Mouse (Mus musculus) C2C12 (cell line): ENCODE data around the gene Hist1h4j. TPM values are rescaled to one million over a fixed set of nuclear protein-coding genes. Genes with fewer than 3 reads are reported as not detected.
"Not testable (repeated sequence)": the region's sequence is repeated elsewhere in the genome, so short reads cannot be mapped to it uniquely, and the experiment has no call there.

Experiments
- H3K27me3 ChIP-seq: one replicate; pipeline ENCODE4 v1.6.1; 2011; ENCODE audit not compliant: control insufficient read depth, insufficient read depth, insufficient read length
- H3K36me3 ChIP-seq: one replicate; pipeline ENCODE4 v1.6.1; 2011; ENCODE audit not compliant: control insufficient read depth, insufficient read depth
- H3K4me3 ChIP-seq: one replicate; pipeline ENCODE4 v1.5.1; 2011; ENCODE audit warnings: mild to moderate bottlenecking, control low read depth; ENCODE audit not compliant: poor library complexity, insufficient read depth, severe bottlenecking
- H3K79me2 ChIP-seq: one replicate; pipeline ENCODE4 v1.6.1; 2011; ENCODE audit not compliant: control insufficient read depth, insufficient read depth
- H3K79me3 ChIP-seq: one replicate; pipeline ENCODE4 v1.6.1; 2011; ENCODE audit warnings: low read depth, control low read depth
- H3ac ChIP-seq: one replicate; pipeline ENCODE3; 2011; ENCODE audit warnings: low read depth; ENCODE audit not compliant: control insufficient read depth, insufficient read length
- CEBPB ChIP-seq: IDR thresholded peaks from one replicate; pipeline ENCODE4 v1.6.1; 2011; ENCODE audit warnings: low read depth, mild to moderate bottlenecking, control low read depth, moderate library complexity
- CTCF ChIP-seq: IDR thresholded peaks from one replicate; pipeline ENCODE4 v1.5.1; 2011; ENCODE audit not compliant: control insufficient read depth, insufficient read depth, insufficient read length
- FOSL1 ChIP-seq: IDR thresholded peaks from one replicate; pipeline ENCODE4 v1.8.0; 2011; ENCODE audit warnings: mild to moderate bottlenecking, low read length; ENCODE audit not compliant: poor library complexity, insufficient read depth, severe bottlenecking
- MAX ChIP-seq: IDR thresholded peaks from one replicate; pipeline ENCODE4 v1.6.1; 2011; ENCODE audit warnings: mild to moderate bottlenecking, control low read depth
- MYOD1 ChIP-seq: IDR thresholded peaks from one replicate; pipeline ENCODE4 v1.6.1; 2011; ENCODE audit warnings: low read depth; ENCODE audit not compliant: control insufficient read depth, insufficient read length
- MYOG ChIP-seq: IDR thresholded peaks from one replicate; pipeline ENCODE4 v1.6.1; 2011; ENCODE audit not compliant: control insufficient read depth, insufficient read length; ENCODE audit errors: extremely low read depth
- USF1 ChIP-seq: IDR thresholded peaks from one replicate; pipeline ENCODE4 v1.6.1; 2011; ENCODE audit warnings: low read depth, mild to moderate bottlenecking, control low read depth, moderate library complexity
- long read RNA-seq, 2 experiments: library from polyadenylated mRNA; unstranded; transcript quantifications; one replicate each; pipeline ENCODE4 v2.0.0; 2019 to 2020
- polyA plus RNA-seq: library from polyadenylated mRNA; unstranded; fragments of >200 nt; fragmentation: generic; extraction: Trizol; gene quantifications from one replicate; pipeline ENCODE4 v1.2.1, GENCODE M21; 2012; ENCODE audit warnings: missing spikeins

Gene Hist1h4j
- 2.9 TPM for polyA plus RNA-seq
- long read RNA-seq, experiment 1 = 0 reads
- long read RNA-seq, experiment 2, partial matches to known transcripts = 0 of 1 reads
- long read RNA-seq, experiment 2, other reads (novel, unspliced or antisense) = 0 of 1 reads

GRCm38 (mm10) chr13:21734906-21735767, at the start of gene Hist1h4j:
Hist1h4j (plus strand) TSS chr13:21735064.
- Histone ChIP-seq H3ac (peak within 1 kb of the TSS; percentile 28), H3K4me3 (peak within 1 kb of the TSS; percentile 29)
- not testable (repeated sequence) for H3K79me3 ChIP-seq, H3K27me3 ChIP-seq, H3K79me2 ChIP-seq, H3K36me3 ChIP-seq

DNA sequence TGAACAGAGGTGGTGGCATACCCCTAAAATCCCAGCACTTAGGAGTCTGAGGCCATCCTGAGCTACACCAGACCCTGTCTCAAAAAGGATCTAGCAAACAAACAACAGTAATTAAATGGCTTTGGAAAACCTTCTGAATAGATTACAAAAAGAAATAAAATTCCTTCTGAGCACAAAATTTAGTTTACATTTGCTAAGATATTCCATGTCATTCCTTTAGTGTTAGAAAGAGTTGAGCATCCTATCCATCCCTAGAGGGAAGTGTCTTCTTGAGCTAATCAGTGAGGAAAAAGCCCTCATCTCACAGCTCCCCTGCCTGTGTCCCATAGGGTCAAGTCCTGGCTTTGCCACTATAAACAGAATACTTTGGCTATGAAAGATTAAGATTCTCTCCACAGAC, 37.1 kb upstream of the Hist1h4j start, which contains the start of gene Olfr1359:
Olfr1359 (plus strand) TSS at position 301 of the 400 bp plus-strand sequence.
- H3K36me3 ChIP-seq = no peaks in the 10 kb centered on the region
- no peaks in the 10 kb centered on the region for H3K79me2 ChIP-seq
- H3K4me3 ChIP-seq = no peak within 1 kb of the TSS
- no peak within 1 kb of the TSS for H3ac ChIP-seq
- no peaks in the 10 kb centered on the region for H3K27me3 ChIP-seq
- TF ChIP-seq MAX (no peak), CTCF (no peak), FOSL1 (no peak), USF1 (no peak), MYOD1 (no peak), CEBPB (no peak), MYOG (no peak)
- no peaks in the 10 kb centered on the region for H3K79me3 ChIP-seq

- TF ChIP-seq MYOD1 (no peak), CEBPB (no peak), MYOG (no peak), CTCF (no peak), USF1 (no peak), FOSL1 (no peak), MAX (no peak)
- H3K27me3 ChIP-seq = no peaks in the 10 kb centered on the region
Observed at GRCm38 (mm10) chr13:21706669-21707068, 28.2 kb upstream of the Hist1h4j start.

GRCm38 (mm10) chr13:21710031-21710711, 24.7 kb upstream of the Hist1h4j start:
- peak; percentile 60 for TF ChIP-seq CTCF
- TF ChIP-seq CEBPB = no peak
- no peaks in the 10 kb centered on the region for H3K27me3 ChIP-seq

More at GRCm38 (mm10) chr13:21706669-21707068, 28.2 kb upstream of the Hist1h4j start:
- no peaks in the 10 kb centered on the region for H3K36me3 ChIP-seq
- H3K79me3 ChIP-seq = no peaks in the 10 kb centered on the region
- H3K4me3 ChIP-seq = no peak overlapping the region
- H3K79me2 ChIP-seq = no peaks in the 10 kb centered on the region
- H3ac ChIP-seq = no peak overlapping the region

DNA sequence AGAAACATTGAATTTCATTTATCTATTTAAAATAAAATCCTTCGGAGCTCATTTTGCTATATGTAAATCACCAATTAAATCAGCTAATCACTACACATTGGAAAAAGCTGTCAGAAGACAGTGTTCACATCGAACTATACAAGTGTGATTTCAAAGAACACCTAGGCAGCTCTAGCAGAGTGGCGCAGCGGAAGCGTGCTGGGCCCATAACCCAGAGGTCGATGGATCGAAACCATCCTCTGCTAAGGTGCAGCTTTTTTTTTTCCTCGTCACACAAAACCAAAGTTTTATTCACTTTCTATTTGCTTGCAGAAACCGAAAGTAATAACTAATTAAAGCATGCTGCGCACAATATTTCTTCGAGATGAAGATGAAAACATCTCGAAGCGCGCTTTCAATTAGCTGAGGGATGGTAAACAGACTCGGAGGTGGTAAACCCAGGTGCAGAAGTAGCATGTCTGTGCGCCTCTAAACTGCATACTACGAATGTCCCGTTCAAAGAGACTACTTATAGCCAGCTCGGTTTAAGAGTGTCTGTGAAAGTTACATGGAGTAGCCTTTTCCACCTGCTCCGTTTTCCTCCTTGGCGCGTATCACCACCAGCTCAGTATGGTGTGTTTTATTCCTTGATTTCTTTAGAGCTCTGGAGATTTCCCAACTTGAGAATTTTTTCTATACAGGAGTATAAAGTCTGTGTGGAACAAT, 23.9 kb upstream of the Hist1h4j start:
- no peaks in the 10 kb centered on the region for H3K36me3 ChIP-seq
- peak overlapping the region; percentile 20 for H3ac ChIP-seq
- TF ChIP-seq USF1 = no peak
- no peak for TF ChIP-seq CEBPB
- TF ChIP-seq MYOG = no peak
- no peak for TF ChIP-seq MYOD1
- TF ChIP-seq FOSL1 = no peak
- no peak for TF ChIP-seq CTCF
- no peak for TF ChIP-seq MAX
- no peaks in the 10 kb centered on the region for H3K79me2 ChIP-seq
- peak overlapping the region; percentile 26 for H3K4me3 ChIP-seq
- H3K27me3 ChIP-seq = no peaks in the 10 kb centered on the region
- no peaks in the 10 kb centered on the region for H3K79me3 ChIP-seq

More at GRCm38 (mm10) chr13:21710031-21710711, 24.7 kb upstream of the Hist1h4j start:
- Histone ChIP-seq H3K4me3 (peak overlapping the region; percentile 34), H3K36me3 (no peaks in the 10 kb centered on the region), H3K79me3 (no peaks in the 10 kb centered on the region), H3K79me2 (no peaks in the 10 kb centered on the region), H3ac (peak overlapping the region; percentile 68)
